Mouse (Mus musculus) frontal cortex, postnatal 10 days (tissue): Measurements from ENCODE around the gene Srrt.

Experiments
- DNase-seq, 2 experiments: peaks; one replicate each; pipeline ENCODE4 v3.0.0; 2022; ENCODE audit warnings: low spot score in 2 of 2, mixed read lengths in 1 of 2

Gene Srrt

GRCm38 (mm10) chr5:137264787-137265186 lies 42.7 kb downstream of the Srrt start:
- no peak for DNase-seq

- DNase-seq: no peak
Observed at GRCm38 (mm10) chr5:137263897-137264720, 43.4 kb downstream of the Srrt start.
